Mouse (Mus musculus): Measurements from ENCODE around the gene Gsta4.
"Not testable (repeated sequence)": the region's sequence is repeated elsewhere in the genome, so short reads cannot be mapped to it uniquely, and the experiment has no call there.

Gsta4 gene

DNA sequence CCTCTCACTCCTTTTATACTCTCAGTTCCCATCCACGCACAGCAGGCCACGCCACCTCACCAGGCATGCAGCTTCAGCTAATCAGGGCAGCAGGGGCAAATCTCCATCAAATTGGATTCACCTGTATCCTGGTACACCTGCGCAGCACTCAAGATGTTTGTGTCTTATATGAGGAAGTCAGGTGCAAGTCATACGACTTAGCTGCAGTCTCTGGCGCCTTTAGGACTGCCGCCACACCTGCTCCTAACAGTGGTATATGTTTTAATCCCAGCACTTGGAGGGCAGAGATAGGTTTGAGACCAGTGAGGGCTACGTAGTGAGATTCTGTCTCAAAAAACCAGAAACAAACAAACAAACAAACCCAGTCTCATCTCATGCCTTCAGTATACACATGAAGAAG is at the start of gene Gsta4:
Gene Gsta4, plus strand, starts transcription at position 301 of the 400 bp plus-strand sequence.
- DNase-seq (ENCODE audit: low read depth, low spot score): not testable (repeated sequence)

DNA sequence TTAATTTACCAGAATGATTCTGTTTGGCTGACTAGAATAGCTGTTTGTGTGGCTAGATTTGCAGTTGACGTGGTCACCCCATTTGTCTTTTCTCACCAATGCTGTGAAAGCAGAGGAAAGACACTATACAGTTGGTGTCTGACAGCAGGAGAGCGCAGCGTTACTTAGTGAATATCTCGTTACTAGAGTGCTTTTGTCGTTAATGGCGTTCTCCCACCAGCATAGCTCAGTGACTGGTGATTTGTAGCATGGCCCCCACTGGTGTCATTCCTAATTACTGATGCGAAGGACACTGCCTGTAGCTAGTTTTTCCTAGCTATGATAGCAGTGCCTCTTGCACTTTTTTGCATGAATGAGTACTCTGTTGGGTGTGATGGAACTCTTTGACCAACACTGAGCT is 46.9 kb upstream of the Gsta4 start:
- DNase-seq (ENCODE audit: low read depth, low spot score): no peak

DNA sequence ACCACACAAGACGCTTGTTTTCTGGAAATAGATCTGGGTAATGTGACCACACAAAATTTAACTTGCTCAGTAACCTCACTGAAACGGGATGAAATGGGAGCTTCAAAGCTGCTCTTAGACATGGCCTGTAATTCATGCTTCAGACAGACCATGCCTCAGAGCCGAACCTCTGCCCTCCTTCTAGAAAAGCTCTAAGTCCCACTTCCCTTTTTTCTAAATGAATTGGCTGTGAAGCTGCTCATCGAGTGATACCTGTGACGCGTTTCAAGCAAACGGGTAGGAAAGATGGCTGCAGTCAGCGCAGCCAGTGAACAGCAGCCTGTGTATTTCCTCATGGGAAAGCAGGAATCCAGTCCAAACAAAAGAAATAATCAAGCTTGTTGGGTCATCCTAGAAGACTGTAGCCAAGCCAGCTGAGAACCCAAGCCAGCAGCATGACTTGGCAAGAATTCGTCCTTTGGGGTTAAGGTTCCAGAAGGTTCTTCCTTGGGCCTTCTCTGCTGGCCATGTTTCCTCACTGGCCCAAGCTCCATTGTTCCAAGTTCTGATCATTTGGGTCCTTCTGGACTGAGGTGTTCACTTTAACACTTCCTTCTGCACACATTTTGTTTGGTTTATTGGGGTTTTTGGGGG is 44.4 kb upstream of the Gsta4 start:
- DNase-seq (ENCODE audit: low read depth, low spot score): no peak

DNA sequence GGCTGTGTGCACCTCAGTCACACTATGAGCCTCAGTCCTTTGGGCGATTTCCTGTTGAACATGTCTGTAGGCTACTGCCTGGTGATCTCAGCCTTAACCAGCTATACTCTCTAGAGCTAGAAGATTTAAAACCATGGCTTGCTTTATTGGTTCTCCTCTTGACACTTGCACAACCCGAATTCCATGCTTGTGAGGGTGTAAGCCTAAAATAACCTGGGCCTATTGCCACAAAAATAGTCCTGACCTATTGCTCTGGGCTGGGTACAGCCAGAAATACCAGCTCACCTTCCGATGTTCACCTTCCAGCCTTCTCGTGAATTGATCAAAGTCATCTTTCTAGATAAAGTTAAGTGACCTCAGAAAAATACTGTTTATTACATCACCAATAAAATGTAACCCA is 43.1 kb upstream of the Gsta4 start:
- DNase-seq (ENCODE audit: low read depth, low spot score): no peak

DNA sequence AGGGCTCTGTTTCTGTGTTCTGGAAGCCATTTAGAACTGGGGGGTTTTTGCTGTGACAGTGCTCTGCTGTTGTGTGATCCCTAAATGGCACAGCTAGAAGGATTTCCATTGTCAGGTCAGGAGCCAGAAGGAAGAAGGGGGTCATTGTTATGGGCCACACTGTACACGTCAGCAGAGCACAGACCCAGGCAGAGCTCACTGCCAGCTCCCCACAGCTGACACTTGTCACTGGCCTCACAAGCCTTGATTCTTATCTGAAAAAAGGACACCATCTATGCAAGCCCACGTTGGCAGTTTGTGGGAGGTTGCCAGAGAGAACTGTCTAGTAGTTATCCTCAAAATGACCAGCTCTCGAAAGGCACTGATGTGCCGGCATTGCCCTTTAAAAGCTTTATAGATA is 36.5 kb upstream of the Gsta4 start:
- no peak for DNase-seq (ENCODE audit: low read depth, low spot score)

DNA sequence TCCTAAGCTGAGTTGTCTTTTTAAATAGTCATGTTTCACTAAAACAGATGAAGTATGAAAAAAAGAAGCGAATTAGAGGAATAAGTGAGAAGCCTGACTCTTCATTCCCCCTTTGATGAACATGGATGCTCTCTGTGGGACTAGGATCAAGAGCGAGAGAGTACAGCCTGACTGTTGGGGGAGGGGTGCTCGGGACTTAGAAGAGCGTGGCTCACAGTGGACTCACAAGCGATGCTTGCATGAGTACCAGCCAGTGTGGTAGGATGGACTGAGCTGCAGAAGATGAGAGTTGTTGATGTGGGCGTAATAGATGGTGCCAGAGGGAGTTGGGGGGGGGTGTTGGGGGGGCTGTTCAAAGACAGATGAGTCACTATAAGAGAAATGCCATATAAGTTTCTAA is 35.9 kb upstream of the Gsta4 start:
- DNase-seq (ENCODE audit: low read depth, low spot score): no peak

DNA sequence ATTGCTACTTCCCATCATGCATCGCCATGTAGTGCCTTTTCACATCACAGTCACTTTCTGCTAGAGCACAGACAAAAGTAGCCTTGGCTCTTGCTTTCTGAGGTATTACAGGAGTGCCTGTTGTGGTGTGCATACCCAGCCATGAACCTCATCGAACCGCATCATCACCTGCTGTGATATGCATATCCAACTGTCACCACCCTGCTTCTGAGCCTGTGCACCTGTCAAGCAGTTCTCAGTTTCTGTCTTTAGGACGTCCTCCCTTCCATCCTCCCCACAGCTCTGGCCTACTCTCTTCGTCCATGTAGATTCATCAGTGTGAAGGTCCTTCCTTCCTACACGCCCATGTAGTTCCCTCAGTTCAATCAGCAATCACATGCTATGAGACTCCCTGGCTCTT is 34.4 kb upstream of the Gsta4 start:
- no peak for DNase-seq (ENCODE audit: low read depth, low spot score)

DNA sequence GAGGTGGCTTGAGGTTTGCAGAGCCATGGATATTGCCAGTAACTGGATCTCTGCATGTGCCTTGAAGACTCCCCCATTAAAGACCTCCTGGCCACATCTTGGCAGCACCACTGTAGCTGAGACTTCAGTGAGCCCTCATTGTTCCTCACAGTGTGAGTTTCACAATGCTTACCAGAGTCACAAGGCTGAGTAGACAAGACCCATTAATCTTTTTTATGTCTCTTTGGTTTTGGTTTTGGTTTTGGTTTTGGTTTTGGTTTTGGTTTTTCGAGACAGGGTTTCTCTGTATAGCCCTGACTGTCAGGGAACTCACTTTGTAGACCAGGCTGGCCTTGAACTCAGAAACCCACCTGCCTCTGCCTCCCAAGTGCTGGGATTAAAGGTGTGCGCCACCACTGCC is 32.8 kb upstream of the Gsta4 start:
- DNase-seq (ENCODE audit: low read depth, low spot score): not testable (repeated sequence)

DNA sequence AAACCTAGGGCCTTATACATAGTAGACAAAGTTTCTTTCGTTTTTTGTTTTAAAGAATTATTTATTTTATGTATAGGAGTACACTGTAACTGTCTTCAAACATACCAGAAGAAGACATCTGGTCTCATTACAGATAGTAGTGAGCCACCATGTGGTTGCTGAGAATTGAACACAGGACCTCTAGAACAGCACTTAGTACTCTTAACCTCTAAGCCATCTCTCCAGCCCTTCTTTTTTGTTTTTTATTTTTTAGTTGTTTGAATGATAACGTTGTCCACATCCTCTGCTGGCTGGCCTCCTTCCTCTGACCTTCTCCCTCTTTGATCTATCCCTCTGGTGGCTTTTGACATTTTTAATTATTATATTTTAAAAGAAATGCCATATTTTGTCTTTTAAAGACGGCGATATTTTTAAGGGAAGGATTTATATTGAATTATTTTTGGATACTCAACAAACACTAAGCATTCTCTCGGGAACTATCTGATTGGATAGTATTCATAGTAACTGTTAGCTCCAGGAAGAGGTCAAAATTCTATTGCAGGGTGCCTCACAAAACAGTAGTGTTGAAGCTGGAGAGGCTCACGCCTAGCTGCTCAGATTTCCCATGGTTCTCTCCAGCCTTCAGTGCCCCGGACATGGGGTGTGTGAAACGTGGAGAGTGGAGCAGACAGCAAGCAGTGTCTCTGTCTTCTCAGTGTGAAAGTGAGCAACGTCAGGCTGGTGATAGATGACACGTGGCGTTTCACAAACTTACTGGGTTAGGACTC is 28.2 kb upstream of the Gsta4 start:
- no peak for DNase-seq (ENCODE audit: low read depth, low spot score)

DNA sequence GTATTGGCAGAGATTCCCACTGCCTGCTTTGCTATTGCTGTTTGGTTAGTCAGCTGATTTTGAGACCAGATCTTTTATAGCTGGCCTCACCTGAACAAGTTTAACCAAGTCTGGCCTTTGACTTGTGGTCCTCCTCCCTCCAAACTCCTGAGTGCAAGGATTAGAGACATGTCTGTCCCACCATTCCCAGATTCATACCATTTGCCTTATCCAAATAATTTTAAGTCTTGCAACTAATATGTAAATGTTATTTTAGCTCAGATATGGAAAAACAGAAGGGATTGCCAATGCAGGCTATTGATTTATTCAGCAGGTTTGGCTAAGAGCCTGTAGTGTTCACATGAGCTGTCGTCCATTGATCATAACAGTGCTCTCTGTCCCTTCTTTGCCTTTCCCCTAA is 25.4 kb upstream of the Gsta4 start:
- DNase-seq (ENCODE audit: low read depth, low spot score): no peak

DNA sequence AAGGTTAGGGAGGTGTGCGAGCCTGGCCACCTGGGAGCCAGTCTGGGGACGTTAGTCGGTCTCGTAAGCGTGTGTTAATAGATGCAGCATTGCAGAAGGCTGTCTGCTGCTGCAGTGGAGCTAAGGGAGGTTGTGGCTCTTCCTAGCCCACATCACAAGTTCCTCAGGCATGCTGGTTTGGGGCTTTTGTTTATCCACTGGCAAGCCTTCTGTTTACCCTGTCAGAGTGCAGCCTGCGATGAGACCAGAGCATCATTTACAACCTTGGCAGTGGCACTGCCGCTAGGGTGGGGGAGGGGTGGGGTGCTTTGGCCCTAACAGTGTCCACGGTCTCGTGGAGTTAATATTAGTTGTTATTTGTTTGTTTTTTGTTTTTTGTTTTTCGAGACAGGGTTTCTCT is 19.3 kb upstream of the Gsta4 start:
- no peak for DNase-seq (ENCODE audit: low read depth, low spot score)

DNA sequence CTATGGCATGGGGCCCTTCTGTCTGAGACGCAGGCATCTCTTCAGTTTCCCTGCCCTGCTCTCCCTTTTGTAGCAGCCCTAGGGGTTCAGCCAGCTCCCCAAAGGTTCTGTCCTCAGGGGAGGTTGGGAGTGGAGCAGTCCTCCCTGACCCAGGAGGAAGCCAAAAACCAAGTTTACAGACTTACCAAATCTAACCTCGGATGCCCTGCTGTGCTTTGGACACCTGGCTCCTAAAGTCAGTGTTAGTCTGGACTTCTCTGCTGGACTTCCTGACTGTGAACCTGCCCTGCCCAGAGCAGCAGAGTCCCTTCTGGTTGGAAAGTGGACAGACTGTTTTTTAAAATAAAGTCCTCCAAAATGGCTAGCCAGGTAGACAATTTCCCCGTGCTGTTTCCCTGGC is 17.8 kb upstream of the Gsta4 start:
- no peak for DNase-seq (ENCODE audit: low read depth, low spot score)

DNA sequence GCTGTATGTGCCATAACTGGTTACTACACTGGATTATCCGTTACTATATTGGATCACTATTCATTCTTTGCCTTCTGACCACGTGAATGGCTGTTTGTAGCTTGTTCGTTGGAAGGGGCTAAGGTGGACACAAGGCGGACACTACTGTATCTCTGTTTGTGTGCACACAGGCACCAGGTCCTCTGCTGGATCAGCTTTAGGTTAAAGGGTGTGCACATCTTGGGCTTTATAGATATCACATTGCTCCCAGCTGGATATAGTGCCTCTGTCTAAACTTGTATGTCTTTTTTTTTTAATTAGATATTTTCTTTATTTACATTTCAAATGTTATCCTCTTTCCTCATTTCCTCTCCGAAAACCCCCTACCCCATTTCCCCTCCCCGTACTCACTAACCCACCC is 17.1 kb upstream of the Gsta4 start:
- DNase-seq (ENCODE audit: low read depth, low spot score): no peak

DNA sequence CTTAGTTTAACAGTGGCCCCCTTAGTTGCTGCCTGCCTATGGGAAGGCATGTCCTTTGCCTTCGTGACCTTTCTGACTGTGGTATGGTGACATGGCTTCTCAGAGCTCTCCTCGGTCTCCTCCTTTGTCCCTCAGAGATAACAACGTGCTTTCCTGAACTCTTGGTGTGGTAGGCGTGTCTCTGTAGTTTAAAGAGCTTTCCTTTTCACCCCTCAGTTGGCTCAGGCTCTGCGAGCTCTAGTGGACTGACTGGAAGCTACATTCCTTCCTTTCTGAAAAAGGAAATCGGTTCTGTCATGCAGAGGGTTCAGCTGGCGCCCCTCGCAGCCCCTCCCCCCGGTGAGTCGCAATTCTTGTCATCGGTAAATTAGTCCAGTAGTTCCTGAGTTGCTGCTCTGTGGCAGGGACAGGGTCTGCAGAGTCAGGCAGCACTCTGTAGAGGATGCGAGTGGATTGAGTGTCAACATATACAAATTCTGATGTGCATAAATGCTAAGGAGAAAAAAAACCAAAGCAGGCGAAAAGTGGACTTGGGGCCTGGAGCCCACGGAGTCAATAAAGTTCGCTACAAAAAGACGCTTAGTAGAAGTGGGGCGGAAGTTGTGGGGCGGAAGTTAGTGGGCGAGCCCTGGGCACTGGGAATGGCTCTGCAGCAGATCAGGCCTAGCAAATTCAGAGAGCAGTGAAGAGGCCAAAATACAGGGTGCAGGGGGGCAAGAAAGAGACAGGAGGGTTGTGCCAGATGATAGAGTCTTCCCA is 15.7 kb upstream of the Gsta4 start:
- DNase-seq (ENCODE audit: low read depth, low spot score): no peak

DNA sequence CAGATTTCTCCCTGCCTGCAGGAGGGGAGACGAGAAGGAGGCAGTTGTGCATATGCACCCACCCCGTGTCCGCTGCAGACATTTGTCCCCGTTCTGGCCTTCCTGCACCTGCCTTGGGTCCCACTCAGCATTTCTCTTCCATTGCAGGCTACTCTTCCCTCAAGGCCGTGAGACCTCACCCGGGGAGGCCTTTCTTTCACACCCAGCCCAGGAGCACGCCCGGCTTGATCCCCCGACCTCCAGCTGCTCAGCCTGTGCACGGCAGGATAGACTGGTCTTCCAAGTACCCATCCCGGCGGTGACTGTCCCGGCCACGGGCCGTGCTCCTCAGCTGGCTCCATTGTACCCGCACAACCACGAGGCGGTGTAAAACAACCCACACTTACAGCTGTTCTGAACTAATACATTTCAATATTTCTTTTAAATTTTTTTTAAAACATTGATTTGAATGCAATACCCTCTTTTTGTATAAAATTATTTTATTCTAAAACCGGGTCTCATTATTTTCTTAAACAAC is 15.1 kb upstream of the Gsta4 start:
- DNase-seq (ENCODE audit: low read depth, low spot score): no peak

DNA sequence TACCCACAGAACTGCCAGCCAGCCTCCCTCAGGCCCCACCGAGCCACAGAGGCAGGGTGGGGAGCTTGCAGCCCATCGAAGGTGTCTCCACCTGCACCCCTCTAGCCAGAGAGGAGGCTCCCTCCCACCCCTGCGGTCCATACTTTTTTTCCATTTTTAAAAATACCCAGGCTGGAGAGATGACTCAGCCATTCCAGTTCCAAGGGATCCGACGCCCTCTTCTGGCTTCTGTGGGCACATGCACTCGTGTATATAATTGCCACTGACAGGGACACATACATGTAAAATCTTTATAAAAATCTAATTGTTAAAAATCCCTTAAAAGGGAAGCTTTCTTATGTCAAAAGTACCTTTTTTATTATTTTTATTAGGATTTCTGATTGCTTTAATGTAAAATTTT is 13.7 kb upstream of the Gsta4 start:
- DNase-seq (ENCODE audit: low read depth, low spot score): no peak

DNA sequence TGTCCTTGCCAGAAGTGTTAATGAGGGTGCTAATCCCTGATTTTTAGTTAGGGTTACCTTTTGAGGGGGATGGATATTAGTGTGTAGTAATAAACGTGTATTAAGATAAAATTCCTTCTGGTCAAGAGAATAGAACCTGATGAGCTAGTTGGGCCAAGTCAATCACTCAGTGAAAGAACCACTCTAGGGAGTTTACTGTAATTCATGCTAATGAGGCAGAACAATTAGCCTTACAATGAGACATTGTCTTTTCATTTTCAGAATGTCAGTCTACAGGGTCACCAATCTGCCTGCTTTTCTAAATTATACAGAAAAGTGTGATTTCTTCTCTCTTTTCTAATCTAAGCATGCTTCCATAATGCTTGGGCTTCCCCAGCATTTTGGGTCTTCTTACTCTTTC is 8.6 kb upstream of the Gsta4 start:
- no peak for DNase-seq (ENCODE audit: low read depth, low spot score)

DNA sequence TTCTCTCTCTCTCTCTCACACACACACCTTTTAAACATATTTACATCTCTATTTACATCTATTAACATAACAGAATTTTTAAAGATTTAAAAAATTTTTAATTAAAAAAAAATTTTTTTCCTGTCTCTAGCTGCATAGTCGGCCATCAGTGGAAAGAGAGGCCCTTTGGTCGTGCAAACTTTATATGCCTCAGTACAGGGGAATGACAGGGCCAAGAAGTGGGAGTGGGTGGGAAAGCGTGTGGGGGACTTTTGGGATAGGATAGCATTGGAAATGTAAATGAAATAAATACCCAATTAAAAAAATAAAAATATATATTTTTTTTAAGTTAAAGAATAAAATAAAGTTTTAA is 7.7 kb upstream of the Gsta4 start:
- not testable (repeated sequence) for DNase-seq (ENCODE audit: low read depth, low spot score)

DNA sequence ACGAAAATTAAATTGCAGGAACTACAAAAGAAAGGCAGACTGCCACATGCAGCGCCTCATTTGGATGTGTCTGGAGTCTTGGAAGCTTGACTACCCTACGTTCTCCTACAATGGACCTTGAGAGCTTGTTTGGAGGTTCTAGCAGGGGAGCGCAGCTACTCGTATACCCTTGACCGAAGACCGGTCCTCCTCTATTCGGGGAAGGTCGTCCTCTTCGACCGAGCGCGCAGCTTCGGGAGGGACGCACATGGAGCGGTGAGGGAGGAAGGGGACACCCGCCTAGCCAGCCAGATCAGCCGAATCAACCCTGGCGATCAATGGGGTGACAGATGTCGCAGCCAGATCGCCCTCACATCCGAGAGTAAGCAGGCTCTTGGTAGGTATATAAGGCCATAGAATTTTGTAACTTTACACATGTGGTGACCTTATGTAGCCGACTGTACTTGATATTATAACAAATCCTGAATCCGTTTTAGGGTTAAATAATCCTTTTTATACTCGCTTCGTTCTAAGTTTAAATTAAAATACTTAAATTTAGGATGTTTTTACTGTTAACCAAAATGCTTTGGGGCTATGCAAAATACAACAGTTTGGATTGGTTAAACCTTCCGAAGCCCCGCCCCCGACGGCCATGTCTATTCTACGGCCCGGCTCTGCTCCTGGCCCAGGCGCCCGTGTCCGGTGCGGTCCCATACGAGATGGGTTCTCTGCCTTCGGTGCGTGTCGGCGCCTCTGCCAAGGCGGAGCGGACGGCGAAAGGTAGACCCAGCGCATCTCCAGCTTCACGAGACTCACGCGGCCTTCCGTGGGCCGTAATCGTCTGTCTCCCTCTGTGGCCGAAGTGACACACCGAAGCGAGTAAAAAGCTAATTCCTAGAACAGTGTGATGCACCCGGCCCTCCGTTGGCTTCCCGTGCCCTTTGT is 7.0 kb upstream of the Gsta4 start:
- DNase-seq (ENCODE audit: low read depth, low spot score): no peak

DNA sequence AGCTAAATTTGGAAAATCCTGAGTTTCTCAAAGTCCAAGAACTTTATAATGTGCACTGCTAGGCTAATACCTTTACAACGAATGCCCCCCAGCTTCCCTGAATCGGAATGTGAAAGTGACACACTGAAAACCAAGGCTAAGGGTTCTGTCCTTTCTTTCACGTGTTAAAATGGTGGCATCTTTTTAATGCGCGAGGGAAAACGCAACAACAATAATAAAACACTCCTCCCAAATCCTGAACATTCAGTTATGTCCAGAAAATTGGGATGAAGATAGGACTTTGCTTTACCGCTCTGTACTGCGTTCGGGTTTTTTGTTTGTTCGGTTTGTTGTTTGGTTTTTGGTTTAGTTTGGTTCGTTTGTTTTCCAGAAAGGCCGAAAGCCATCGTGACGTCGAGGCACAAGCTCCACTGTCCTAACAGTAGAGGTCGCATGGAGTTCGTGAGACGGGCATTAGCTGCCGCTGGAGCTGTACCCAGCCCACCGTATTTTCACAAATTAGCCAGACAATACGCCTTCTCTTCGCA is 6.3 kb upstream of the Gsta4 start:
- DNase-seq (ENCODE audit: low read depth, low spot score): no peak

DNA sequence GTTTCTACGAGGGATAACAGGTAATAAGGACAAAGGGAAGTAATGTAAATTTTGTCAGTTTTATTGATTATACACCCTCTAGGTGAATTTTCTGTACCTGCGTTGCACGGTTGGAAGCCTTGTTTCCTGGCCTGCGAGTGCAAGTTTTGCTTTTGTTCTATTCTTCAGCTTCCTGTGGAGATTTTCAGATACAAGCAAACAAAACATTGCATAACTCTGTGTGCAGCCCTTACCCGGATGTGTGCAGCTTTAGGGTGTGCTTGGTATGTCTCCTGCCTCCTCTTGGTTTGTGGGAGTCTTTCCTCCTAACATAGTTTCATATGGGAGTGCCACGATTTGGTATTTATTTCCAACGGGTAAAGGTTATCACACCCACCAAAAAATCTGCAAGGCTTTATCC is 5.7 kb upstream of the Gsta4 start:
- DNase-seq (ENCODE audit: low read depth, low spot score): no peak
